Mouse (Mus musculus) heart, postnatal 0 days (tissue): ENCODE data around the gene Irak2.

Source experiments
- CTCF ChIP-seq: IDR thresholded peaks from 2 replicates; pipeline ENCODE4 v1.5.1; 2016; ENCODE audit warnings: antibody characterized with exemption, control low read depth, low read depth
- EP300 ChIP-seq: IDR thresholded peaks from 2 replicates; pipeline ENCODE4 v1.6.1; 2016; ENCODE audit warnings: antibody characterized with exemption, low read depth

DNA sequence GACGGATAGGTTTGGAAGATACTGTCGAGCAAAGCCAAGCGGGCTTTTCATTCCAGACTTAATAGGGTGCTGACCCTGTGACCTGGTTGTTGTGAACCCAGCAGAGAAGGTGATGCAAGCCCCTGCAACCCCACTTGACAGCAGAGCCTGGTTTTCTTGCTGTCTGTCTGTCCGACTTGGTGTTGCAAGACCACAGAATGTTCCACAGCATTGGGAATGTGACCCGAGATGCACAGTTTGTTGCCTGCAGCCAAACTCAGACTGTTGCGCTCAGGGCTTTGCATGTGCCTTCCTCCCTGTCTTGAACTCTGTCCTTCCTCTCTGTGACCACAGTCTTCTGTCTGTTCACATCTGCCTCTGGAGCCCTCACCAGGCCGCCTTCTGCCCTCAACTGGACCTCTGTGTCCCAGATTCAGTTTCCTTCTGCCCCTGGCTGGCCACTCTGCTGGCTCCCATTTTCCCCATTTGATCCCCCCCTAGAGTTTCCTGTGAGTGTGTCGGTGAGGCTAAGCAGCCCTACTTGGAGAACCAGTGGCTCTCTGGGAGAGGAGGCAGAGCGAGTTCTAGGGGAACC is 41.8 kb downstream of the Irak2 start:
- TF ChIP-seq CTCF (no peak), EP300 (no peak)
